Mouse (Mus musculus) heart, postnatal 0 days (tissue): ENCODE results near the gene Hhipl2. TPM values are rescaled to one million over a fixed set of nuclear protein-coding genes. Genes with fewer than 3 reads are reported as not detected.
"Not testable (repeated sequence)": the region's sequence is repeated elsewhere in the genome, so short reads cannot be mapped to it uniquely, and the experiment has no call there.

Experiments used
- ATAC-seq: fragments of 200-750 bp; cut with Nextera tagmentation; 2 replicates; pipeline ENCODE4 v1.8.0; 2017; ENCODE audit warnings: low read depth, moderate number of reproducible peaks, moderate library complexity; ENCODE audit not compliant: insufficient read depth
- DNase-seq: peaks from one replicate; pipeline ENCODE4 v3.0.0-alpha.2; 2016; ENCODE audit warnings: low spot score
- H3K27ac ChIP-seq: fragments of 300-500 bp; sonication (generic); 2 replicates; pipeline ENCODE4 v1.5.1; 2014; ENCODE audit warnings: low read depth, mild to moderate bottlenecking
- H3K27me3 ChIP-seq: fragments of 300-500 bp; sonication (generic); 2 replicates; pipeline ENCODE4 v1.6.1; 2014; ENCODE audit warnings: low read length, mixed read lengths; ENCODE audit not compliant: control insufficient read depth, insufficient read depth
- H3K36me3 ChIP-seq: fragments of 300-500 bp; sonication (generic); replicated peaks from 2 replicates; pipeline ENCODE4 v1.6.1; 2014; ENCODE audit warnings: low read length, mixed read lengths; ENCODE audit not compliant: control insufficient read depth, insufficient read depth
- H3K4me1 ChIP-seq: fragments of 300-500 bp; sonication (generic); 2 replicates; pipeline ENCODE4 v1.6.1; 2014; ENCODE audit warnings: antibody characterized with exemption; ENCODE audit not compliant: control insufficient read depth, insufficient read depth
- H3K4me2 ChIP-seq: fragments of 300-500 bp; sonication (generic); 2 replicates; pipeline ENCODE4 v1.6.1; 2014; ENCODE audit warnings: low read depth, mild to moderate bottlenecking, low read length, moderate library complexity
- H3K4me3 ChIP-seq: fragments of 300-500 bp; sonication (generic); 2 replicates; pipeline ENCODE4 v1.5.1; 2014; ENCODE audit warnings: low read depth, low read length
- H3K9ac ChIP-seq: fragments of 300-500 bp; sonication (generic); replicated peaks from 2 replicates; pipeline ENCODE4 v1.6.1; 2014; ENCODE audit warnings: low read depth, low read length, mixed read lengths
- H3K9me3 ChIP-seq: fragments of 300-500 bp; sonication (generic); replicated peaks from 2 replicates; pipeline ENCODE4 v1.6.1; 2016; ENCODE audit warnings: low read length; ENCODE audit not compliant: control insufficient read depth
- CTCF ChIP-seq: IDR thresholded peaks from 2 replicates; pipeline ENCODE4 v1.5.1; 2016; ENCODE audit warnings: antibody characterized with exemption, control low read depth, low read depth
- EP300 ChIP-seq: IDR thresholded peaks from 2 replicates; pipeline ENCODE4 v1.6.1; 2016; ENCODE audit warnings: antibody characterized with exemption, low read depth
- WGBS: fragments of 180-500 bp; shearing (Covaris S2); extraction: QIAGEN DNeasy Blood & Tissue Kit; methylation state at CpG from one replicate; pipeline ENCODE4 v1.1.7; 2014; 5-methylcytosine and 5-hydroxymethylcytosine counted together
- polyA plus RNA-seq: library from polyadenylated mRNA; unstranded; fragments of >200 nt; fragmentation: Nextera tagmentation; extraction: Ambion mirVana; gene quantifications from 2 replicates; pipeline ENCODE4 v1.2.1, GENCODE M21; 2015
- total RNA-seq: library from RNA; depleted of rRNA; stranded (reverse); fragments of >200 nt; gene quantifications from 2 replicates; pipeline ENCODE4 v1.2.3, GENCODE M21; 2014; ENCODE audit warnings: low replicate concordance

The Hhipl2 gene
- total and polyA plus RNA-seq, 2 experiments from 2014 or later = 0.04 TPM; not detected in 1

DNA sequence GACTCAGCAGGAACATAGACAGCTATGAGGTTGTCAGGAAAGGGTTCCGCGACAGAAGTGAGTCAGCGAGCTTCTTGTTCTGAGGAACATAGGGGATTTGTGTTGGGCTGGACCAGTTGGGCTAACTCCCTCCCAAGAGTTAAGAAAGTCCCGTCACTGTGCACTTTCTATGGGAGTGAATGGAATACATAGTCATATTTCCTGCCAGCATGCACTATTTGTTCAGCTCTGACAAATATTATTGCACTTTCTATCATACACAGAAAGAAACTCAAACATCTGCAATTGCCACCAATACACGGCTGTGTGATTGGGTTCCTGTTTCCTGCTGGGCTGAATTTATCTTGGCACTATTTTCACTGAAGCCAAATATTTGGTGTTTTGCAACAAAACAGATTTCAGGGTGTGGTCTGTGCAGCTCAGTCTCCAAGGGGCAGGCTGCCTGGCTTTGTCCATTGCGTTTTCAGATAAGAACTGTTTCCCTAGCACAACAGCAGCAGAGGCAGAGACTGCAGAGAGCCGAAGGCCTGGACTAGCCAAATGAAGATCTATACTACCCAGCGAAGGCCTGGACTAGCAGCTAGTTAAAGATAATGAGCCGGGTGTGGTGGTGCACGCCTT lies 39.6 kb upstream of the Hhipl2 start:
- Histone ChIP-seq H3K9ac (no peak overlapping the region), H3K36me3 (no peaks in the 10 kb centered on the region), H3K4me1 (no peaks in the 10 kb centered on the region), H3K4me3 (no peak overlapping the region), H3K27me3 (no peaks in the 10 kb centered on the region), H3K27ac (peak overlapping the region; percentile 30; the same call in 1 of the 2 replicates), H3K4me2 (no peak overlapping the region), H3K9me3 (no peaks in the 10 kb centered on the region)
- ATAC-seq (peak; percentile 49; the same call in 1 of the 2 replicates), DNase-seq (peak; percentile 49)
- WGBS = 53% methylated on average over 10 of the region's 10 CpGs
- TF ChIP-seq CTCF = no peak

DNA sequence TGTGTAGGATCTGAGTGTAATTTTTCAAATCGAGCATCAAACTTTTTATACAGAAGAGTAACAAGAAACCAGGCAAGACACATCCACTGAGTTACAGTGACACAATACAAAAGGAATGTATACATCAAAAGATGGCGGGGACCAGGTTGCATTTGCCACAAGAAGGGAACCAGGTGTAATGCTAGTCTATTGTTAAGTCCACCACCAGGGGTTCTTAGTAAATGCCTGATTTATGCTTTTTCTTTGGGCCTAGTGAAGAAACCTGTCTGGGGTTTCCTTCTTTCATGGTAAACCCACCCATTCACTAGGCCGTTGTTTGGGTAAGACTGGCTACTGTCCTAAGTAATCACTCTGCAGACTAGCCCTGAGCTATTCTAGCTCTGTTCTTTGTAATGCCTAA lies 38.6 kb upstream of the Hhipl2 start:
- not testable (repeated sequence) for H3K27me3 ChIP-seq, H3K27ac ChIP-seq, H3K9ac ChIP-seq, H3K9me3 ChIP-seq, H3K4me1 ChIP-seq, DNase-seq, H3K4me2 ChIP-seq, H3K36me3 ChIP-seq, ATAC-seq, H3K4me3 ChIP-seq
- WGBS = 80% methylated on average over 3 of the region's 3 CpGs

DNA sequence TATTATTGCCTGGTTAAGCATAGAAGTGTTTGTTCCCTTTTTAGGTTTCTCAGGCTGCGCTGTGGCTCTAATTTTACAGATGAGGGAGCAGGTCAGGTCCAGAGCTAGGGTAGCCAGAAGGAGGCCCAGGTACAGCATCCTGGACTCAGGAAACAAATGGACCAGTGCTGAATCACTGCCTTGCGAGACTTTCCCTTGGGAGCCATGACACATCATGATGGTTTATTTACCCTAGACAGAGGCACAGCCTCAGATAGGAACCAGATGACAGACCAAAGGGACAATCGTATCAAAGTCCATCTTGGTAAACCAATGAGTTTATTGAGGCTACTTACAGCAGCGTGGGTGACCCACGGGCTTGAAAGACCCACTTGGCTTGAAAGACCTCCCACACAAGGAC lies 36.2 kb upstream of the Hhipl2 start:
- no peaks in the 10 kb centered on the region for H3K9me3 ChIP-seq
- no peak overlapping the region for H3K9ac ChIP-seq
- DNase-seq (no peak), ATAC-seq (no peak)
- 59% methylated on average over 5 of the region's 5 CpGs for WGBS
- H3K36me3 ChIP-seq = no peaks in the 10 kb centered on the region
- TF ChIP-seq CTCF (no peak), EP300 (no peak)
- H3K27me3 ChIP-seq = peaks cover 12% of the 10 kb centered on the region; the same call in 1 of the 2 replicates
- no peaks in the 10 kb centered on the region for H3K4me1 ChIP-seq
- H3K4me2 ChIP-seq = no peak overlapping the region
- H3K4me3 ChIP-seq = no peak overlapping the region
- no peak overlapping the region for H3K27ac ChIP-seq

DNA sequence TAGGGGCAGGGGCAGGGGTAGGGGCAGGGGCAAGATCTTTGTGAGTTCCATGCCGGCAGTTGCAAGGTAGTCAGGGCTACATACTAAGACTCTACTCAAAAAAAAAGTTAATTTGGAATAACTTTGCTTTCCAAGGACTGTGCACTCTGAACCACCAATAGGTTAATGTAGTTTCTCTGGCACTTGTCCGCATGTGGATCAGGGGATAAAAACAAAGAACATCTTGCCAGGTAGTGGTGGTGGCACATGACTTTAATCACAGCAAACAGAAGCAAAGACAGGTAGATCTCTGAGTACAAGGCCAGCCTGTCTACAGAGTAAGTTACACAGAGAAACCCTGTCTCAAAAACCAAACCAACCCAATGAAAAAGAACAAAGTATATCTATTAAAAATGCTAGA lies 35.4 kb upstream of the Hhipl2 start:
- DNase-seq = no peak
- TF ChIP-seq CTCF (no peak), EP300 (no peak)
- no peak for ATAC-seq
- no peak overlapping the region for H3K9ac ChIP-seq
- H3K27ac ChIP-seq = no peak overlapping the region
- no peak overlapping the region for H3K4me3 ChIP-seq
- H3K4me2 ChIP-seq = no peak overlapping the region
- no peaks in the 10 kb centered on the region for H3K9me3 ChIP-seq
- no peaks in the 10 kb centered on the region for H3K4me1 ChIP-seq
- peaks cover 12% of the 10 kb centered on the region; the same call in 1 of the 2 replicates for H3K27me3 ChIP-seq
- no peaks in the 10 kb centered on the region for H3K36me3 ChIP-seq
- 66% methylated on average over 2 of the region's 2 CpGs for WGBS

DNA sequence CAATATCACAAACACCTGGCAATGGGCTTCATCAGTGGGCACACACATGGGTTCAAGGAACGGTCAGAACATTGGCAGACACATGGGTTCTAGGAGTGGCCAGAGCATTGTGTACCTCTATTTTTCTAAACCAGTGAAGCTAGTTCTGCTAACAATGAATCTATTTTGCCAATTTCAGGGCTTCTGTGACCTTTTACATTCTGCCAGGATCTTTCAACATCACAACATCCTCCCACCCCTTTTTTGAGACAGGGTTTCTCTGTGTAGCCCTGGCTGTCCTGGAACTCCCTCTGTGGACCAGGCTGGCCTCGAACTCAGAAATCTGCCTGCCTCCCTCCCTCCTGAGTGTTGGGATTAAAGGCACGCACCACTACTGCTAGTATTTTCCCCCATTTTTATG lies 30.6 kb upstream of the Hhipl2 start:
- peaks cover 12% of the 10 kb centered on the region; the same call in 1 of the 2 replicates for H3K27me3 ChIP-seq
- not testable (repeated sequence) for ATAC-seq, H3K4me2 ChIP-seq, H3K36me3 ChIP-seq, H3K9me3 ChIP-seq, DNase-seq, H3K9ac ChIP-seq, H3K4me1 ChIP-seq, H3K27ac ChIP-seq, H3K4me3 ChIP-seq
- 88% methylated on average over 2 of the region's 3 CpGs for WGBS
